Mouse (Mus musculus): ENCODE results near the gene Col1a2. TPM values are rescaled to one million over a fixed set of nuclear protein-coding genes. Genes with fewer than 3 reads are reported as not detected.

Col1a2 gene
- total RNA-seq (2017) = 0.10 to 1.7 TPM in 2 of 3 replicates, not detected in the other

DNA sequence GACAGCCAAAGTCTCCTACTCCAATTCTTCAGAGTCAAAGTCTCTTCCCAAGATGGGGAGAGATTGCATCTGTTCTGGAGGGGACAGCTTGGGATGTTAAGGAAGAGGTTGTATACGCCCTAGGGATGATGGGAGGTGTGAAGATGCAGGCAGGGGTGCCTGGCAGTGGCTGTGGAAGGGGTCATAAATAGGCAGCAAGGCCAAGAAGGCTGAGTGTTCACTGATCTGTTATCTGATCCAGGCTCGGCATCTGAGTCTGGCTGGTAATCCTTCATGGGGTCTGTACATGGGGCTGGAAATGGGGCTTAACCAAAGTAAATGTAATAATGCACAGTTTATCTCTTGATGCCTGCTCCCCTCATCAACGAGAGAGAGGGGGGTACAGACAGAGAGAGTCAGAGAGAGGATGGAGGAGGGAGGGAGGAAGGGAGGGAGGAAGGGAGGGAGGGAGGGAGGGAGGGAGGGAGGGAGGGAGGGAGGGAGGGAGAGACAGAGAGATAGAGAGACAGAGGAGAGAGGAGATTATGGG is at the start of gene Col1a2:
TSS of gene Col1a2 (plus strand) at position 212 of the 529 bp plus-strand sequence.
- no peak for ATAC-seq (replicated peaks; ENCODE audit: insufficient number of reproducible peaks, low FRiP score, low TSS enrichment, poor library complexity, severe bottlenecking)

DNA sequence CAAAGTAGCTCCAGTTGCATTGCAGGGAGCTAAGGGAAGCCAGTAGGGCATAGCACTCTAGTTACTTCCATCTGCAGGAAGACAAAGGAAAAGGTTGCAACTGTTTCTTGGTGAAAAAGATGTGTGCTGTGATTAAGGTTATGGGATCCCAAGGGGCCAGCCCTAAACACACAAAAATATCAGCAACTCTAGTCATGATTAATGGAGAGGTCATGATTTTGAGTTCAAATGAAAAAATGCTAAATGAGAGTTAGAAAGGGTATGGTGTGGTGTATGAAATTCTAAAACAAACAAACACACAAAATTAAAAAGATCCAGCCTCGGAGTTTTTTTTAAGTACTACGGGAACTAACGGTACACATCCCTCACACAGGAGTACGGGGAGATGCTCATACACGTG is 49.1 kb upstream of the Col1a2 start:
- no peak for ATAC-seq (replicated peaks; ENCODE audit: insufficient number of reproducible peaks, low FRiP score, low TSS enrichment, poor library complexity, severe bottlenecking)

DNA sequence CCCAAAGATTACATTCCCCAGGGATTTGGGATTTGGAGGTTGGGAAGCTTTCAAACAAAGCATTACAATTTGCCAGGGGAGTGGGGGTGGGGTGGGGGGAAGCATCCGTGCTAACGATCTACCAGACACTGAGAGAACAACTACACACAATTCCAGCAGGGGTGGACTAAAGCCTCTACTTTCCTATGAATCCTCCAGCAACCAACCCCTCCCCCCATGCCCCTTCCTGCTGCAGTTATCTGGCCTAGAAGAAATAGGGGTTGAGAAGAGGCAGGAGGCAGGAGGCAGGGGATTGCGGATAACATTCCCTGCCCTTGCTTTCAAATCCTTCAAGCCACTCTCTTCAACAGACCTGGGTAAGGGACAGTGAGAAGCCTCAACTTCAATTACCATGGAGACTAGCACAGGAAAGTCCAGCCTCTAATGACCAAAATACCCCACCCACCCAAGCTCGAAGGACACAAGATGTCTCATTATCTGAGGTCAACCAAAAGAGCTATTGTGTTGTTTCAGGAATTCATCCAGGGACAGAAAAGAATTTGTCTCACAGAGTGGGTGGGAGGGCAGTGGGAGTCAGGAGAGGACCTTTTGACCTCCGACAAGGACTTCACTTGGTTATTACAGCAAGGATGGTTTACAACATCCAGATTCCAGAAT is 48.5 kb upstream of the Col1a2 start:
- no peak for ATAC-seq (replicated peaks; ENCODE audit: insufficient number of reproducible peaks, low FRiP score, low TSS enrichment, poor library complexity, severe bottlenecking)

DNA sequence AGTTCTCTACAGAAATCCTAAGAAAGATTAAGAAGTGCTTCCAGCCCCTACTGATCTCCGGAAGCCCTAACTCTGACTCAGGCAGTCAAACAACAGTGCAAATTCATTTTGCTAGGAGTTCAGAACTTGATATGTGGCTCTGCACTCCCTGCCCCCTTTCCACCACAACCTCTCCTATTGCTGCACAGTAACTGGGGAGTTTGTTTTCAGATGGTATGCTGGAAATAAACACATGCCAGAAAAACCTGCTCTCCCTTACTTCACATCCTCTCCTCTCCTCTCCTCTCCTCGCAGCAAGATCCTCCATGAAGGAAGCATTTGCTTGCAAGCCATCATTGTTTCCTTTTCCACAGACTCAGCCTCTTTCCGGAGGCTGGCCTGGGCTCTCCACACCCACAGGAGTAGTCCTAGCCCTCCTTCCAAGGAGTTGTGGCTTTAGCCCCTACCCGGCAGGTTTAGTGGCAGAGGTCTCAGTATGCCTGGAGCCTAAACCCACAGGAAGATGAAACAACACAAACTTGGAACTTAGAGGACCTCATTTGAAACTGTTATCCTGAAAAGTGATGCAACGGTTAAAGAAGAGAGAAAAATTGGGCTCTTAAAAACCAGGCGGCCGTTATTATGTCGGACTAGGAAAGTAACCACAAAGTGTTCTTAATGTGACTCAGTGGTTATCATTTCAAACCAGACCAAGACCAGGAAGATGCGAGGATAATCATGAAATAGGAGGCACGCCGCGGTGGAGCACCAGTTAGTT is 47.7 kb upstream of the Col1a2 start:
- no peak for ATAC-seq (replicated peaks; ENCODE audit: insufficient number of reproducible peaks, low FRiP score, low TSS enrichment, poor library complexity, severe bottlenecking)

DNA sequence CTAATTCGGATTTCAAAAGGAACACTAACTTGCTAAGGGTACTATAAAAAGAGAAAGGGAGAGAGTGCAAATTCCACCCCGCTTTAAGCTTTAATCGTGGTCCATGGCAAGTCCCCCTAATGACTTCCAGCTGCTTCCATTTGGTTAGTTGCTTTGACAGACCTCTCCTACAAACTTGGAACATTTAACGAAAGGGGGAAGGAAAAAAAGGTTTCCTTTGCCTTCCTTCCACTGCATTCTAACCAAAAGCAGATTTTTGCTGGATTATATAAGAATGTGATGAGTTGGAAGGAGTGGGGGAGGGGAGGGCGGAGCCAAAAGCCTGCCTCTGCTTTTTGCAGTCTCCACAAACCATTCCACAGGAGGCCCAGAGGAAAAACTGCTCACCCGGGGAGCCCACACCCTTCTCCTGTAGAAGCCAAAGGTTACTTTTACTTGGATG is 47.0 kb upstream of the Col1a2 start:
- no peak for ATAC-seq (replicated peaks; ENCODE audit: insufficient number of reproducible peaks, low FRiP score, low TSS enrichment, poor library complexity, severe bottlenecking)

DNA sequence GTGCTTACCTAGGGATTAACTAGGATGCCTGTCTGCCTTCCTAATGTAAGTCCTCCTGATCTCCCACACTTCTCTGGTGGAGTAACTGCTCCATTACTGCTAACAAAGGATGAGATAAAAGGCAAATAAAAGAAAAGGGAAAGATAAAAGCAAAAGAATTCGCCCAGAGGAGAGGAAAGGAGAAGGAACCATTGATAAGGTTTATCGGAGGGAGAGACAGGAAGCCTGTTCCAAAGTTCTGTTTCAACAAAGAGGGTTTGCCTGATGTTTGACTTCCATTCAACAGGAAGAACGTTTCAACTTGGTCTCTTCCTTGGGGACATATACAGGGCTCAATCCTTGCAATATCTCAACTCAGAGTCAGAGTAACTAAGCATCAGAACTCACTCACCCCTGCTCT is 39.3 kb upstream of the Col1a2 start:
- ATAC-seq (replicated peaks; ENCODE audit: insufficient number of reproducible peaks, low FRiP score, low TSS enrichment, poor library complexity, severe bottlenecking) = no peak

DNA sequence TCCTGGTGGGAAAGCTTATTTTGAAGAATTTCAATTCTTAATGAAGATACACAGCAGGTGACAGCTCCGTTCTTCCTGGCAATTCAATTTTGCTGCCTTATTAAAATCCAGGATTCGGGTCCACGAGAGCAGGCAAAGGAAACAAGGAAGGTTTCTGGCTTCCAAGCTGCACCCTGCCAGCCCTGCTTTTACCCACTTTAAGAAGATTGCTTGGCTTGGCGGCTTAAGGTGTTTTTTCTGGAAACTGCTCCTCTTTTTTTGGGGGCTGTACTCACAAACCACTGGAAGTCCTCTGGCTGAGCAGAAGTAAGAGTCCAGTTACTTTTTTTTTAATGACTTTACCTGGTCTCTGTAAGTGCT is 21.1 kb upstream of the Col1a2 start:
- ATAC-seq (replicated peaks; ENCODE audit: insufficient number of reproducible peaks, low FRiP score, low TSS enrichment, poor library complexity, severe bottlenecking) = no peak

DNA sequence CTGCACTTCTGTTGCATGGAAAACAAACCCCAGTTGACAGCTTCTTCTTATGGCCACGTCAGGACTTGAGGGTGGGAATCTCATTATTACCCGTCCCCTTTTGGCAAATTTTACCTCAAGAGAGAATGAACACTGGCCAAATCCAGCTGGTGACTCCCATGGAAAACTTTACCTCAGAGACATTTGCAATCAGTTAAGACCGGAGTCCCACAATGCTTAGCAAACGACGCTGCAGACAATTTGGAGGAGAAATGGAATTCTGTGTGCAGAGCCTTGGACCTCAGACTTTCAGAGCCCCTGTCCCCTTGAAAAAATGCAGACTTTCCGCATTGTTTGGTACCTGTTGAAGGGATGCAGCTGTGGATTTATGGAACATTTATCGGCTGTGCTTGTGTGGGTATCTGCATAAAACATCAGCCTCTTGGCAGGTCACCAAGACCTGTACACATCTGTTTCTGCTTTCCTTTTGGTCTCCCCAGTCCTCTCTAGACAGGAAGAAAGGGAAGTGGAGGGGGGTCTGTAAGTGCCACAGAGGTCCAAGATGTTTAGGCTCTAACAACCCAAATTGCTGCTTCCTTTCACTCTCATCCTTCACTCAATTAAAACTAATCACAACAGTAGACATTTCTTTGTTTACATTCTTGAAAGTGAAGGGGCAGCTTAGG is 20.5 kb upstream of the Col1a2 start:
- ATAC-seq (replicated peaks; ENCODE audit: insufficient number of reproducible peaks, low FRiP score, low TSS enrichment, poor library complexity, severe bottlenecking) = no peak

DNA sequence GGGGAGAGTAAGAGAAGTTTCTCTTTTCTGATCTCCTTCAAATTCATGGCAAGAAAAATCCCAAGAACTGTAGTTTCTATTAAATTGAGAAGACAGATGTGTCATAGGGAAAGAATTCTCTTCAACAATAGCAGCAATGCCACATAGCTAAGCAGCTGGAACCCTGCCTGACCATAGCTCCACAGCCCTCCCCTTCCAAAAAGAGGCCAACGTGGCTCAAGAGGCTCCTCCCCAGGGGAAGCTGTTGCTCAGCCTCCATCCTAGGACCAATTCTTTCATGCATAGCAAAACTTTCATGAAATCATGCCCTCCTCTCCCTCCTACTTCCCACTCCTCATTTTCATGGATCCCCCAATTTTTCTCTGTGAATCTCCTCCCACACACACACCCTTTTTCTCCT is 16.3 kb upstream of the Col1a2 start:
- ATAC-seq (replicated peaks; ENCODE audit: insufficient number of reproducible peaks, low FRiP score, low TSS enrichment, poor library complexity, severe bottlenecking) = no peak

DNA sequence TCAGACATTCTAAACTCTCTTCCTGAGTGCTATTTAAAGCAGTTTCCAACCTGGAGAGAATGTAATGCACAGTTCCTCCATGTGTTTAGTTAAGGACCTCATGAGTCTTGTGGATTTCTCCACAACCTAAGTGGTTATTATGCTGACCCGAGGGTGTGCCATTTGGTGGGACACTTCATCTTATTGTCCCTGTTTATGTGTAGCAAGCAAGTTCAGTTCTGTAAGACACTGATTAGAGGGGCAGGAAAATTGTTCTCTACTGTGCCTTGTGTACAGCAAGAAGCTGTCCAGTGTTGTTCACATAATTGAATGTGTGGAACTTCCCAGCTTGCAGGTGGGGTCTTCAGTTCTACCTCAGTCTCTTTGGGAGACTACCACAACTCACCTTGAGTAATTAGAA is 15.6 kb upstream of the Col1a2 start:
- ATAC-seq (replicated peaks; ENCODE audit: insufficient number of reproducible peaks, low FRiP score, low TSS enrichment, poor library complexity, severe bottlenecking) = no peak

DNA sequence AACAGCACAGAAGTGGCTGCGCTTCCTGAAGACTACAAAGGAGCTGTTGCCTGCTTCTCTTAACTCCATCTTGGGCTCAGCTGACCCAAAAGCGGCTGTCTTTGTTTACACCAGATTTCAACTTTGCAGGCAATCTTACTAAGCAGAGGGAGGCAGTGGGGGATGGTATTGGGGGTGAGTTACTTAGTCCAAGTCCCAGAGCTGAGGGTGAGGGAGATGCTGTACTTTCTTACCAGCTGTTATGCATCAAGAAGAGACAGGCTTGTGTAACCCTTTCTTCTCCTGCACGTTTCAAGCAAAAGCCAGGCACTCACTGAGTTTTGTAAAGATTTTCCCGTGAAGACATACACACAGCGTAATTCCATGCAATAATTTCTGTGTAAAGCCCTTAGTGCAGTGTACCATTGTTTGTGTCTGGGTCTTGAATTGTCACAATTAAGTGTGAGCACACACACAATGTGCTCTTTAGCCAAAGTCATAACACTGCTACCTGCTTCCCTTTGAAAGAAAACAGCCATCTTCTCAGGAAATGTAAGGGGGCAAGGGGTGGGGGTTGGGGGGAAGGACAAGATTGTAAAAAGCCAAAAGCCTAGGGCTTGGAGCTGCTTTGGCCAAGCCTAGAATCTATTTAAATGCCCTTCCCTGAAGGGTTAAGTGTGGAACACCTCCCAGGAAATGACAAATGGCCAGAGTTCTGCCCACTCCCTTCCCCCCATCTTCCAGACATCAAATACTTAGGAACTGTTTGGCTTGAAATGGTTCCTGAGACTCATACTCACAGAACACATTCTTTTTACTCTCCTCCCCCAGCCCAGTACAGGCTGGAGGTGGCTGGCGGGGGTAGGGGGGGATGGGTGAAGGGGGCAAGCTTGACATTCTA is 15.0 kb upstream of the Col1a2 start:
- ATAC-seq (replicated peaks; ENCODE audit: insufficient number of reproducible peaks, low FRiP score, low TSS enrichment, poor library complexity, severe bottlenecking) = no peak

DNA sequence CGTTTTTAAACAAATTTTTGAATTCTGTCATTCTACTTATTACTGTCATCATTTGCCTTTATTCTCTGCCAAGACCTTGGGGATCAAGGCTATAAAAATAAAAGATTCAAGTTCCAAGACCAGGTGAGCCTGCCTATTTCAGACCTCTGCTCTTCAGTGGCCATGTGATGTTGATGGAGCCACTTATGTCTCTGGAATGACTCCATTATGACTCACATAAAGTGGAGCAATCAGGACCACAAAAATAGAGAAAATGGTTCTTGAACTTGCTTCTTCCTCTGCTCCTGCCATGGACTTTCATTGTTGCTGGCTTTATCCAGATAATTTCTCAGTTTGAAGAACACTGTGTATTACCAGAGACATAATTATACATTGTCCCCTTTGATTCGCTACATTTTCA is 10.9 kb upstream of the Col1a2 start:
- no peak for ATAC-seq (replicated peaks; ENCODE audit: insufficient number of reproducible peaks, low FRiP score, low TSS enrichment, poor library complexity, severe bottlenecking)

DNA sequence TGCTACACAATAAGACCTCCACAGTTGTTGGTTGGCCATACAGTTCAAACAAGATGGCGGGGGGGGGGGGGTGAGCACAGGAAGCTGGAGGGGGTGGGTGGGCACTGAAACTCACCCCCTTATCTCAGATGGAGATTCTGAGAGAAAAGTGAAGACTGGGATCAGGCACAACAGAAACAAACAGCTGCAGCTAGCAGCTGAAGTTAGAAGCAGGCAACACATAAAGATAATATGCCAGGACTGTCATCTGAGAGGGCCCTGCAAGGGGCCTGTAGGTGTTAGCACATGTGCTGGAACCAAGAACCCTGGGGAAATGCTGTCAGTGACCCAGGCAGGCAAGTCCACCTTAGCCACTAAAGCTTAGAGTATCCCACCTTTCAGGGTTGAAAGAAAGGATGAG is 8.2 kb upstream of the Col1a2 start:
- no peak for ATAC-seq (replicated peaks; ENCODE audit: insufficient number of reproducible peaks, low FRiP score, low TSS enrichment, poor library complexity, severe bottlenecking)

DNA sequence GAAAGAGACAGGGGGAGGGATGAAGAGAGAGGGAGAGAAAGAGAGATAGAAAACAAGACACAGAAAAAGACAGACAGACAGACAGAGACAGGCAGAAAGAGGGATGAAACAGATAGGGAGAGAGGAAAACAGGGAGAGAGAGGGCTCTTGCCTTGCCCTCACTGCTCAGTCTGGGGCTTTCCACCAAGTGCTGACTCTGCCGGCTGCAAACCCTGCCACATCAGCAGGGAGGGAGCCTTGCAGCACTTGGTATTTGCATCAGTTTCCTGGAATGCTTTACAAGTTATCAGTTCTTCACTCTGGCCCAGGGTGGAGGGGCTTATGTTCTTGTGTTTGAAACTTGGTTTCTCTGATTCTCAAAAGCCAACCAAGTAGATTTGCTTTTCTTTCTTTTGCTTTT is 1.5 kb upstream of the Col1a2 start:
- ATAC-seq (replicated peaks; ENCODE audit: insufficient number of reproducible peaks, low FRiP score, low TSS enrichment, poor library complexity, severe bottlenecking) = no peak

DNA sequence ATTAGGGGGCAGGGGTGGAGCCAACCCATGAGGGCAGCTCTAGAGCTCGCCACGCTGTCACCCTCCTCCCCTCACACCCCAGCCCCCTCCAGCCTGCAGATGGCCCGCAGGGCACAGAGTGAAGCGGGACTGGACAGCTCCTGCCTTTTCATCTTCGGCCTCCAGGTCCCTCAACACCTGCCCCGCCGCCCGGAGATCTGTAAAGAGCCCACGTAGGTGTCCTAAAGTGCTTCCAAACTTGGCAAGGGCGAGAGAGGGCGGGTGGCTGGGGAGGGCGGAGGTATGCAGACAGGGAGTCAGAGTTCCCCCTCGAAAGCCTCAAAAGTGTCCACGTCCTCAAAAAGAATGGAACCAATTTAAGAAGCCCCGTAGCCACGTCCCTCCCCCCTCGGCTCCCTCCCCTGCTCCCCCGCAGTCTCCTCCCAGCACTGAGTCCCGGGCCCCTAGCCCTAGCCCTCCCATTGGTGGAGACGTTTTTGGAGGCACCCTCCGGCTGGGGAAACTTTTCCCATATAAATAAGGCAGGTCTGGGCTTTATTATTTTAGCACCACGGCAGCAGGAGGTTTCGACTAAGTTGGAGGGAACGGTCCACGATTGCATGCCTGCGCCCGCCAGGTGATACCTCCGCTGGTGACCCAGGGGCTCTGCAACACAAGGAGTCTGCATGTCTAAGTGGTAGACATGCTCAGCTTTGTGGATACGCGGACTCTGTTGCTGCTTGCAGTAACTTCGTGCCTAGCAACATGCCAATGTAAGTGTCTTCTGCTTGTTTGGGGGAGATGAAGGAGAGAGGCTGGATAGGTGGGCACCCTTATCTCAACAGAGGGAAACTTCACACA is 764 bp downstream of the Col1a2 start:
- ATAC-seq (replicated peaks; ENCODE audit: insufficient number of reproducible peaks, low FRiP score, low TSS enrichment, poor library complexity, severe bottlenecking) = no peak

DNA sequence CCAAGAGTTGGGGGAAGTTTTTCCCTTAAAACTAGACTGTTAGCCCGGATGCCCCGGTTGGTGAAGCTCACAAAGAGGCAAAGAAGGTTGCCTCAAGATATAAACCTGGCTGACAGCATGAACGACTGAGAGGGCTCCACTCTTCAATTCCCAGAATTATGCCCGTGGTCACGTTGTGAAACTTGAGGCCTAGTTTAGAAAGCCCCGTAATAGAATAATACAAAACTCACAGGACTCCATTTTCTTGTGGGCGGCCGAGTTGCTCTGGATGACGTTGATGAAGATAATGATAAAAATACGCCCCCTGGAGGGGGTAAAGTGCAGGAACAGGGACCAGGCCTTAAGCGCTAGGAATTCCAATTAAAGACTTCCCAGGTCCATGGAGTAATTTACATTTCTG is 1.5 kb downstream of the Col1a2 start:
- no peak for ATAC-seq (replicated peaks; ENCODE audit: insufficient number of reproducible peaks, low FRiP score, low TSS enrichment, poor library complexity, severe bottlenecking)

DNA sequence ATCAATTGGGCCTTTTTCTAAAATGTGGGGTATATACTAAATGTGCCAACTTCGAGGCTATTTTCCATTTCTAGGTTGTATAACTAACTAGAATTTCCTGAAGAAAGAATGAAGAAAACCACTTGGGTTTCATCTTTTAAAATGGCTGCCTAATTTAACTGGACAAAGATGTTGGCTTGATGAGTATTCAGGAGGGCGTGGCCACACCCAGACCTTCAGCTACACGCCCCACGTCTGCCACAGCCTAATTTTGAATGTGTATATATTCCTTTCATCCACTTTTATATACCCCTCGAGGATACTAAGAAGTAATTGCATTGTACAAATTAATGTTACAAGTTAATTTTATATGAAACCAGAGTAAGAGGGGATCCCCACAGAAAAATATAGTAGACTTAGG is 2.2 kb downstream of the Col1a2 start:
- no peak for ATAC-seq (replicated peaks; ENCODE audit: insufficient number of reproducible peaks, low FRiP score, low TSS enrichment, poor library complexity, severe bottlenecking)

DNA sequence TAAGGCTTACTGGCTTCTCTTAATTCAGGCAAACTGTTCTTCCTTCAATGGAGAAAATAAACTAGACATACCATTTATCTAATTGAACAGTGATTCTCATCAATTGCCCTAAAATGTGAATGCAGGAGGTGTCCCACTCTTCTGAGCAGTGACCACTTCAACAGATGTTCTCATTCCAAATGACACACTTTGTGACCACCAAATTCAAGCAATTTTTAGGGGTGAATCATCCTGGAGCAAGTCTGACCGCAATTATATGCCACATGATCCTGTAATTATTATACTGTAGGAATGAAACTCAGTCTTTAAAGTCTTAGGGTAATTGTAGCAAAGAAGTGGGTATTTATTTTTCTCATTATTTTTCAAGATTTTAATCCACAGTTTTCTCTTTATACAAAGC is 2.7 kb downstream of the Col1a2 start:
- no peak for ATAC-seq (replicated peaks; ENCODE audit: insufficient number of reproducible peaks, low FRiP score, low TSS enrichment, poor library complexity, severe bottlenecking)

Measured in monocyte, adult 5-6 weeks (primary cell).